Mouse (Mus musculus): ENCODE measurements around the gene Mus81.
A peak's percentile ranks its signal among the peaks of the same experiment; 100 is the strongest.

Gene Mus81

GRCm38 (mm10) chr19:5471846-5472245 is 16.4 kb downstream of the Mus81 start:
- DNase-seq (ENCODE audit: inconsistent ontology term): no peak

DNA sequence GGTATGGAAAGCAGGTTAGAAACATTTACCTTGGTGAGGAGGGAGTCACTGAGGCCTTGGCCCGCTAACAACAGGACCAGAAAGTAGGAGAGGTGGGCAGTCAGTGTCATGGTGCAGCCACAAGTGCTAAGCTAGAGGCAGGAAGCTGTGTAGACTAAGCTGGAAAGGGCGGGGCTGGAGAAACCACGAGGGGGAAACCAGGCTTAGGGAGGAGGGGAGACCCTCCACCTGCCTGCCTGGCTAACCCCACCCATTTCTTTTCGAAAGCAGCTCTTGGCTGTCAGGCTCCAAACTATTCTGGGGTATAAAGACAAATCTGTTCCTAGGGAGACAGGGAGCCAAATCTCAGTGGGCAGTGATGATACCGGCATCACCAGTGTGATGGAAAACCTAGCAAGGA is 19.8 kb downstream of the Mus81 start, which contains the start of gene Ctsw:
TSS of gene Ctsw (minus strand) at position 134 of the 400 bp plus-strand sequence.
- no peak for DNase-seq (ENCODE audit: inconsistent ontology term)

- peak; percentile 69 for DNase-seq (ENCODE audit: inconsistent ontology term)
These were observed 21.2 kb downstream of the Mus81 start for GRCm38 (mm10) chr19:5466916-5467500.

DNA sequence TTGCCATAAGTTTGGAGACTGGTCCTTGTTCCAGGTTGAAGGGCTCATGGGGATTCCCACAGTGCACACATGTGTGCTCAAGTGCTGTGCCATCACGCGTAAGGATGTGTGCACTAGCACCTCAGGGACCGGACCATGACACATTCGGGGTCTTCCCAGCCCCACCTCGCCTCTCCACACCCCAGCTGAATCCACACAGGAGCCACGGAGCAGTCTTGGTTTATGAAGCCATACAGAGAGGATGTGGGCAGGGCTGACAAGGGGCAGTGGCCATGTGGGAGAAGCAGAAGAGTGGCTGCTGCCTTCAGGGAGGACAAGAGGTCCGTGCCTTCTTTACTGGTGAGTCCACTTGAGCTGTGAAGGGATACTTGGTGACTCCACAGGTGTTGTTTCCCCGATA is 23.2 kb downstream of the Mus81 start:
- no peak for DNase-seq (ENCODE audit: inconsistent ontology term)

DNA sequence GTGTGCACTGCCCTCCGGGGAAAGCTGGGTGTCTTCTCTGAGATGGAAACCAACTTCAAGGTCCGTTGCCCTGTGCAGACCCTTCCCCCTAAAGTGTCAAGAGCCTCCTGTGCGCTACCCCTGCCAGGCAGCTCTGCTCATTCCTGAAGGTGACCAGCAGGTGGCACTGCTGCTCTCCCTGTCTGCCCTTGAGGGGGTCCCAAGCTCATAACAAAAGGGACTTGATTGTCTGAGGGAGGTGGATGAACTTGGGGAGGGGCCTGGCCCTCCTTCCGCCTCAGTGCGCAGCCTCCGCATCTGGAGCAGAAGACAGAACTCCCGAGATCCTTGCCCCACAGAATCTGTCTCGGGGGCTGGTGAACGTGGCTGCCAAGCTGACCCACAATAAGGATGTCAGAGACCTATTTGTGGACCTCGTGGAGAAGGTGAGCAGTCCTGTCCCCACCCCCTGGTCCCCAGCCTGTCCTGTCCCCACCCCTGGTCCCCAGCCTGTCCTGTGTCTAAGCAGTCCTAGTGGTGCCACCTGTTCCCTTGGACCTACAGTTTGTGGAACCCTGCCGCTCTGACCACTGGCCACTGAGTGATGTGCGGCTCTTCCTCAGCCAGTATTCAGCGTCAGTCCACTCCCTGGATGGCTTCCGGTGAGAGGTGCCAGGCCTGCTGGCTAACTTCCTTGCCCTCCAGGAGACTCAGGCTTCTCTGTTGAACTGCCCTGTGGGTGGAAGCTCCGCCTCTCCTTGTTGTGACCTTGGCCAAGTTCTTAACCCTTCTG is 24.2 kb downstream of the Mus81 start:
- DNase-seq (ENCODE audit: inconsistent ontology term): peak; percentile 71

GRCm38 (mm10) chr19:5463212-5463611 is 25.0 kb downstream of the Mus81 start:
- no peak for DNase-seq (ENCODE audit: inconsistent ontology term)

GRCm38 (mm10) chr19:5461411-5461810 is 26.8 kb downstream of the Mus81 start:
- no peak for DNase-seq (ENCODE audit: inconsistent ontology term)

DNA sequence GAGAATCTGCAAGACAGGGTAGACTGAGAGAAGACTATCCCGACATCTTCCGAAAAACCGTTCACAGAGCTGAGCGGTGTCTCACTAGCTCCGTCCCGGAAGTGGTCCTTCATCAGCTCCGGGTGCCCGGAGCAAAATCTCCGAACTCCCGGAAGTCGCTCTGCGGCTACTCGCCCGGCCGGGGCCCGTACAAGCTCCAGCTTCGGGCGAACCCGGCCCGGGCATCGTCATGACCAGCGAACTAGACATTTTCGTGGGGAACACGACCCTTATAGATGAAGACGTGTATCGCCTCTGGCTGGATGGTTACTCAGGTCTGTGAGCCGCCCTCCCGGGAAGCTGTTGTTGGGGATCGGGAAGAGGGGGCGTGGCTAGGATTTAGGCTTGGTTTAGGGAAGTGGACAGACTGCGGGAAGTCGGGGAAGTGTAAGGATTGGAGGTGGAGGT is 27.7 kb downstream of the Mus81 start, which contains the start of gene Fibp:
TSS of gene Fibp (plus strand) at position 151 of the 447 bp plus-strand sequence.
- DNase-seq (ENCODE audit: inconsistent ontology term): peak; percentile 90

DNA sequence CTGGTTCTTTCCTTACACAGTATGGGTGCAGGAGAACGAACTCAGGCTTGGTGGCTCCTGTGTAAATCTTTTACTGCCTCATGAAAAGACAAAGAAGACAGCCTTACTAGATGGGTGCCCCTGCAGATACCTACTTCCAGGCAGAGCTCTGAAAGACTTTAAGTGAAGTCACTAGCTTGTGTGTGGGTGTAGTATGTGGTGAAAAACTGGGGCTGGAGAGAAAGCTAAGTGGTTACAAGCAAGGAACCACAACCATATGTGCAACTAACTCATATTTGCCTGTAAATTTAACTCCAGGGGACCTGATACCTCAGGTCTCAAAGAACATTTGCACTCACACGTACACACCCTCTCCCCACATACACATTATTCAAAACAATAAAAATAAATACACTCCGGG is 28.3 kb downstream of the Mus81 start:
- DNase-seq (ENCODE audit: inconsistent ontology term): no peak

GRCm38 (mm10) chr19:5459019-5459418 is 29.2 kb downstream of the Mus81 start:
- peak; percentile 63 for DNase-seq (ENCODE audit: inconsistent ontology term)

DNA sequence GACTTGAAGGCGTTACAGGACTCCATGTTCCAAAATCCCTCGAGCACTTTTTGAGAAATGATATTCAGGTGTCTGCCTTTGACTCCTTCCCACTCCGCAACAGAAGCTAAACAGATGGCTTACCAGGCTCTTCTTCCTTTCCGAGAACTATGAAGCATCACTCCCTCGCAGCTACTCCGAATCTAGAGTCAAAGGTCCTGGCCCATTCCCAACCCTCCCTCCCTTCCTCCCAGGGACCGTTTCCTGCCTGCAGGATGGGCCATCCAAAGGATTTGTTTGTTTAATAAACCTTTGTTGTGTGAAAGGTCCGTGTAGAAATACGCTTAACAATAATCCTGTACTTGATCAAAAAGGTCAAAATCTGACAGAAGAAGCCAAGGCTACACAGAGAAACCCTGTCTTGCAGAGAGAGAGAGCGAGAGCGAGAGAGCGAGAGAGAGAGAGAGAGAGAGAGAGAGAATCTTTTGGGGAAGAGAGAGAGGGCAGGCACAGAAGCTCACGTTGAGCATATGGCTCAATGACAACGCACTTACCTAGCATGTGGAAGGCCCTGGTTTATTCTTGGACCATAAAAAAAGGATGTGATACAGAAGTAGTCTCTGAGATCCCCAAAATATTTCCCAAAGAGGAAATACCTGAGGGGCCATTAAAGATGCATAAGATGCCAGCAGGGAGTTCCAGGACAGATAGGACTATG is 30.3 kb downstream of the Mus81 start, which contains the start of gene Ccdc85b:
TSS of gene Ccdc85b (minus strand) at position 149 of the 697 bp plus-strand sequence.
- no peak for DNase-seq (ENCODE audit: inconsistent ontology term)

GRCm38 (mm10) chr19:5456922-5457745 is 31.1 kb downstream of the Mus81 start:
- DNase-seq (ENCODE audit: inconsistent ontology term): peak; percentile 98

DNA sequence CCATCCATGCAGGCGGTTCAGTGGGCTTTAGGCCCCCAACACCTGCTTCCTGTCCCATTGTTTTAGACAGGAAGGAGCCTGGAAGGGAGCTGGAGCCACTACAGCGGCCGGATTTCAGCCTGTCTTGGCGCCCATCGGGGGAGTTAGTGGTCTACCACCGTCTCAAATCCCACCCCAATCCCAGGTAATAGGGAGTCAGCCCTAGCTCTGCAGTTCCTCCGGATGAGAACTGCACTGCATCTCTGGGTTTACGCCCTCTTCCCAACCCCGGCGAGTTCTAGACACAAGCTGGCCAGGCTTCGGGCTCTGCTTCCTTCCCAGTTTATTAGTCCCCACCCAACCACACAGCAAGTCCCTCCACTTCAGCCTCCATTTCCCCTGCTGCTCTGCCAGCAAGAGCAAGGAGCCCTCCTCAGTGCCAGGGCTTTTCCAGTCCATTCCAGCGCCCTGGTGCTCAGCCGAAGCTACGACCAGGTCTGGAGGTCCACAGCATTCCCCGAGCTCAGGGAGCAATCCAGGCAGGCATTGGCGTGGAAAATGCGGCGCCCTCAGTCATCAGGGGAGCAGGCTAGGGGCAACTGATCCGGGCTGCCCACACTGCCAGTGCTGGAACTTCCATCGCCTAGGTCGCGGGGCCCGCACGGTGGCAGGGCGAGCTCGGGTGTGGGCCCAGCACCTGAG is 31.8 kb downstream of the Mus81 start:
- DNase-seq (ENCODE audit: inconsistent ontology term): peak; percentile 83

DNA sequence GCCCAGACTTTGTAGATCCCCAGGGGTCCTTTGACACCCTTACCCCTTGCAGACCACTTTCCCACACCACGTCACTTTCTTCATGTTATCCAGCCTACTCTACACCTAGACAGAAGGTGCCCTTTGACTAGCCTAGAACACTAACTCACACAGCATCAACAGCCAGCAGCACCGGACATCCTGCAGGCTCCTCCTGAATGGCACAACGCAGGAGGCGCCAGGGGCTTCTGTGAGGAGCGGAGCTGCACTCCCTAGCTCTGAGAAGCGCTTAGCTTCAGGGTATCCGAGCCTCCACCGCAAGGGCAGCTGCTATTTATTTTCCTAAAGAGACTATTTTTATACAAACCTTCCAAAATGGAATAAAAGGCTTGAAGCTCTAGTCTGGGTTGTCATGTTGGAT is 32.6 kb downstream of the Mus81 start:
- DNase-seq (ENCODE audit: inconsistent ontology term): no peak

DNA sequence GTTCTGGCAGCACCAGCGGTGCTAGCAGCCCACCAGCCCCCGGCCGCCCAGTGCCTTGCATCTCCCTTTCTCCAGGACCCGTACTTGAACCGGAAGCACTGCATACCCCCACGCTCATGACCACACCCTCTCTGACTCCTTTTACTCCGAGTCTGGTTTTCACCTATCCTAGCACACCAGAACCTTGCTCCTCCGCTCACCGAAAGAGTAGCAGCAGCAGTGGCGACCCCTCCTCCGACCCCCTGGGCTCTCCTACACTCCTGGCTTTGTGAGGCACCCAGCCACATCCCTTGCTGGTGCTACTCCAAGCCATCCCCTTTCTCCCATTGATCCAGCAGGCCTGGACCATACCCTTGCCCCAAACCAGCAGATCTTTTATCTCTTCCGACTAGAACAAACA is 33.2 kb downstream of the Mus81 start:
- DNase-seq (ENCODE audit: inconsistent ontology term): no peak

GRCm38 (mm10) chr19:5451766-5452165 is 36.4 kb downstream of the Mus81 start:
- DNase-seq (ENCODE audit: inconsistent ontology term): no peak

DNA sequence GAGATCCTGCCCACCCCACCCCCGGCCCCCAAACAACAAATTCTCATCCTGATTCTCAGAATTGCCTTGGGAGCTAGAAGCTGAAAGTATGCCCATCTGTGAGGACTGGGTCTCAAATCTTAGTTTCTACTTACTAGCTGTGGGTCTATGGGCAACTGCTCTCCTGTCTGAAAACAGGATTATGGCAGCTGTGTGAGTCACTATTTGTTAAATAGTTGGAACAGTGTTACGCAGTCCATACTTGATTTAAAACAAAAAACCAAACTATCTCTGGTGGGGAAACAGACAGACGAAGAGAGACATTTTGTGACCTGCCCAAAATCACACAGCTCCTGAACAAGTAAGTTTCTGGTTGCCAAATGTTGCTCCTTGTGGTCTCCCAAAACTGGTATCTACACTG is 38.5 kb downstream of the Mus81 start:
- DNase-seq (ENCODE audit: inconsistent ontology term): no peak

- peak; percentile 82 for DNase-seq (ENCODE audit: inconsistent ontology term)
These were observed 39.6 kb downstream of the Mus81 start for GRCm38 (mm10) chr19:5448354-5449150.

DNA sequence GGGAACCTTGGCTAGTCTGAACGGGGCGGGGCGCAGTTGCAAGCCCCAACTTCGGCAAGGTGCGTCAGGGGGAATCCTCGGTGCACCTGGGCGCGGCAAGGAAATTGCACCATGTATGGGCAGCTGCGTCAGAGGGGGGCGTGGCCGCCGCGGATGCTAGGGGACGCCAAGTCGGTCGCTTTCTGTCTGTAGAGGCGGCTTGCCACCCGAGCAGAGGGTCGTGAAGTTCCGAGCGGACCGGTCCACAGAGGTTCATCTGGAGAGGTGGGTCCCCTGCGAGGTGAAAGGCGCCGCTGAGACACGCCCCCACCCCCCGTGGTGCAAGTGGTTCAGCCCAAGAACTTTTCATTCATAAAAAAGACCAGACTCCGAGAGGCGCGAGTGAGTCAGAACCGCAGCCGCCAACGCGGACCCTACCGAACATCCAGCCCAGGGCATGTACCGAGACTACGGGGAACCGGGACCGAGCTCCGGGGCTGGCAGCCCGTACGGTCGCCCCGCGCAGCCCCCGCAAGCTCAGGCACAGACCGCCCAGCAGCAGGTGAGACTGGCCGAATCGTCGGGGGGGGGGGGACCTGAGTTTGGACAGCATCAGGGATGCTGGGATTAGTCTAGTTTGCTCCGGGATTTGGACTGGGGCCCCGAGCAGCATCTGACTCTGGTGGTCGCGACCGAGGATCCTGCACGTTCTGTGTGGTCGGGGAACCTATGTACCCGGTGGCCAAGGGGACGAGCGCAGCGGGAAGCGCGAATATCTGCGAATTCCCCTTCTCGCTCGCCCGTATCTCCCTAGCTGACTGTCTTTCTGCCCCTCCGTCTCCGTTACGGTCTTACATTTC is 40.5 kb downstream of the Mus81 start, which contains the start of gene Fosl1:
TSS of gene Fosl1 (plus strand) at position 33 of the 839 bp plus-strand sequence.
- peak; percentile 87 for DNase-seq (ENCODE audit: inconsistent ontology term)
